Mouse (Mus musculus): ENCODE measurements at regions not wholly inside any gene's neighbourhood (a gene's known extent, or its start where the extent isn't known, plus 50 kb on each side); places are given as distances from the start of the nearest gene placed in this dataset.
A peak's percentile ranks its signal among the peaks of the same experiment; 100 is the strongest.

DNA sequence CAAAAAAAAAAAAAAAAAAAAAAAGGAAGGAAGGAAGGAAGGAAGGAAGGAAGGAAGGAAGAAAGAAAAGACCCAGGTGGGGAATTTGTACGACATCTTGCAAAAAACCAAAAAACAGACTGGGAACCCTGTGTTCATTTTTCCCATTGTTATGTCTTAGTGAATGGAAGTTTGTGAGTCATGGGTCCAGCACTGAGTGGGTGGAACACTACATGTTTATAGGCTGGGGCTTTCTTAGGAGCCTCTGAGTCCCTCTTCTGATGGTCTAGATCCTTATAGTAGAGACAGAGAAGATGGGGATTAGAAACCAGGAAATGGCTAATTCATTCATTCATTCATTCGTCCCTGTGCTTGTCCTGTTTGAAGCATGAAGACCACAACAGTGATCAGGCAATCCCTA lies 105.5 kb downstream of the Tpra1 start:
- ATAC-seq: no peak

DNA sequence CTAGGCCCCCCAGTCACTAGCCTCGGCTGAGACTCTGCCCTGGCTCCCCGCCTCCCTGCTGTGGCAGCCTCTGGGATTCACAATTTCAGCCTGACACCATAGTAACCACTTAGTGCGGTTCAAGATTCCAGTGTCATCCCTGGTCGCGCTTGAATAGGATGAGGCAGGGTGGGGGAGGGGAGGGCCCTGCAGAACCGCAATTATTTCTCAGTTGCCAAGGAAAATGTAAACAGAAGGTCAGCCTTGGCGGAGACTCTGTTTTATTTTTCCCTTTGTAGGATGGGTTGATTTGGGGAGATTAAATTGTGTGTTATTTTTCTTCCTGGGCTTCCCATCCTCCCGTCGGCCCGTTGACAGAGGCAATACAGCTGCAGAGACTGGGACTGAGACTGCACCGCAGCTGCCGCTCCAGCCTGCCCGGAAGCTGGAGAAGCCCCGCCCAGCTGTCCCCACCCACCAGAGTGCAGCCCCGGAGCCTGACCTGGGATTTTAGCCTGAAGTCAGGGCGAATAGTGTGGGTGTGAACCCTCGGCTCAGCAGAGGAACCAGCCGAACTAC lies 106.6 kb downstream of the Tpra1 start:
- no peak for ATAC-seq

DNA sequence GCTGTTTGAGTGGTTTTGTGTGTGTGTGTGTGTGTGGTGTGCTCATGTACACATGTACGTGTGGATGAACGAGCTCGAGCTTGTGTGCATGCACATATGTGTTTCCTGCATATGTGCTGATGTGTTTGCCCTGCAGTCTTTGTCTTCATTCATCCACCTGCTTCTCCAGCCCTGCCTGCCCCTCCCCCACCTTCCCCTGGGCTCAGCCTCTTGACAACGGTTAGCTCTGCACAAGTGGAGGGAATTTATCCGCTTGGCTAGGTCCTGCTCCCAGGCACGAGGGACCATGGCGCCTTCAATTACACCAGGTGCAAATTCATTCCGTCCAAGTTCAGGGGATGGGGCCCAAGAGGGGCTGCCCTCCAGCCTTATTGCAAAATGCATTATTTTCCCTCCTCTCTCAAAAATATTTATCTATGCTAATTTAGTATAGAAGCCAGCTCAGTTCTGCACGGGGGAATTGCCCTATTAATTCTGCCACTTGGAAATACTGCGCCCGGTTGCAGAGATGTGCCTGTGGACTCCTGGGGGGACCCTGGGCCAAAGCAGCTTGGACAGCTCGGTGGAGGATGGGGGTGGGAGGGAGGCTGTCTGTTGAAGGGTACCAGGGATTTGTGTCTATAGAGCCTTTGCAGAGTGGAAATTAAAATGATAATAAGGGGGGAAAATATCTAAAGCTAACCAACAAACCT lies 111.1 kb downstream of the Tpra1 start:
- ATAC-seq: no peak

DNA sequence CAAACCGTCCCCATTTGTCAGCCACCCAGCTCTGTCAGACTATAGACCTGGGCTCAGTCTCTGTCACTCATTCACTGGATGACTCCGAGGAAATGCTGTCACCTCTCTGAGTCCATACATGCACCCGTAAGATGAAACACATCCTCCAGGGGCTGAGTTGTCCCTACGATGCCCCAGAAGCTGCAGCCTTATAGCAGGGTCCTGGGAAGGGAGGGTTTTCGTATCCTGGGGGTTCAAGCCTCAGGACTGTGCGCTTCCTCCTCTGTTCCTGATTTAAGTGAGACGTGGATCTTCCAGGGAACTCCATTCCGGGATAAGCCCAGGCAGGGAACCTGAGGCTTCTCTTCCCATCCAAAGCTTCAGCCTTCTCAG lies 111.6 kb downstream of the Tpra1 start:
- ATAC-seq: no peak

DNA sequence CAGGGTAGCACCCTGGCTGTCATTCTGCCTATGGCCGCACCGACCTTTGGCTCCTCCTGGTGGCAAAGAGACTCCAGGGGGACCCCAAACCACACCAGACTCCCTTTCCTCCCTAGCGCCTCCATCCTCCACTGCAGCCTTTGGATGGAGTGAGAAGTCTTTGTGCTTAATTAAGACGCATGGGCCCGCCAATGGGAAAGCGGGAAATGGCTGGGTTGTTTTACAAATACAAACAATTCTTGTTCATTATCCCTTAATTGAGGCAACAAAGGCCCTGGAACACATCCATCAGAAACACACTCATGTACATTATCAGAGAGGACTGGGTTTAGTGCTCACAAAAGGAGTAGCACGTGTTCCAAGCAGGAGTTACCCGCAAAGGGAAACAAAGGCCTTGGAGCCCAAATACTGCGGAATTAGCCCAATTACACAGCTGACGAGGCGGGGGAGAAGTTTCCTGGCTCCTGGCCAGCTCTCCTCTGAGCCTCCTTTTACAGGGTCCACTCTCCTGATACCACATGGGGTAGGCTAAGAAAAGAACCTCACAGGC lies 122.1 kb downstream of the Tpra1 start:
- no peak for ATAC-seq

DNA sequence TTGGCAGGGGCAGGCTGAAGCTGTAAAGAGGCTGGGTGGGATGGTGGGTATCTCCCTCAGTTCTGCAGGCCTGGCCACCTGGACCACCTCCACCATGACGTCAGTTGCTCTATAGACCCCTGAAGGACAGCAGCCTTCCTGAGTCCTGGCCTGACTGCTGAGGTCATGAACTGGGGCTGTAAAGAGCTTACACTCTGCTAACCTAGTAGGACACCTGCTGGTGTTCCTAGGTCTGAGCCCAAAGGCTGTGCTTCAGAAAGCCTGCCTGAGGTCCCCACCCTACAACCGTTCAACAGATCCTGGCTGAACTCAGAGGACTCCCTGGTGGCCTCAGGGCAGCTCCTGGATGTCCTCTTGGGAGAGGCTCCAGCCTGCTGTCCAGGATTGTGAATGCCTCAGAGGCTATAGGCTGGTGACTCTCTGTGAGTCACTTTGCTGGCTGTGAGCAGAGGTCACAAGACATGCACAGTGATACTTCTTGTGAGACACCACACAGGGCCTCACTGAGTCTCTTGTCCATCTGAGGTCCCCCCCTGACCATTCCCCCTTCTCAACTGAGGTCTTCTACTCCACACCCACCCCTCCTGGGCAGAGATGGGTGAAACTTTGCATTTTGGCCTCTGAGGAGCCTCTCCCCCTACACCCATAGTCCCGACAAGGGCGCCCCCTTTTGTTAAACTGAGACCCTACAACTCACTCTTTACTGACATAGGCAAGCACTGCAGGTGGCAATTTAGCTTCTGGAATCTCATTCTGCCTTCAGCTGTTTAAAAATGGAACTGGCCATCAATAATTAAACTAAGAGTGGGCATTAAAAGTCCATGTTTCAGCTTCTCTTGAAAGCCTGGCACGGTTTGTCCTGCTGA lies 131.6 kb downstream of the Tpra1 start:
- no peak for ATAC-seq

DNA sequence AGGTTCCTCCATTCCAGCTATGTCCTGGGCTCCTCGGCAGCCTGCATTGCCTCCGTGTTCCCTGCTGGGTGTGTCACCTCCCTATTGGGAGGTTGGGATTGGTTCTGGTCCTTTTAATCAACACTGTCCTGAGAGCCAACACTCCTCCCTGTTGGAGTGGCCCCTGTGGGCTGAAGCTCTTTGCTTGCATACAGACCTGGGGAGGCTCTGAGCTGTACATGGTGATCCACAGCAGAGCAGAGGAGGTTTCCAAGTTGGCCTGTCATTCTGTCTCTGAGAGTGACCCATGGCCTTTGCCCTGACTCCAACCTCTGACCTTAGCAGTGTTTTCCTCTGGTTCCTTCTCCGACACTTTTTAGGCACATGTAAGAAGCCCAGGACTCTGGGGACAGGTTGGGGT lies 132.4 kb downstream of the Tpra1 start:
- no peak for ATAC-seq

DNA sequence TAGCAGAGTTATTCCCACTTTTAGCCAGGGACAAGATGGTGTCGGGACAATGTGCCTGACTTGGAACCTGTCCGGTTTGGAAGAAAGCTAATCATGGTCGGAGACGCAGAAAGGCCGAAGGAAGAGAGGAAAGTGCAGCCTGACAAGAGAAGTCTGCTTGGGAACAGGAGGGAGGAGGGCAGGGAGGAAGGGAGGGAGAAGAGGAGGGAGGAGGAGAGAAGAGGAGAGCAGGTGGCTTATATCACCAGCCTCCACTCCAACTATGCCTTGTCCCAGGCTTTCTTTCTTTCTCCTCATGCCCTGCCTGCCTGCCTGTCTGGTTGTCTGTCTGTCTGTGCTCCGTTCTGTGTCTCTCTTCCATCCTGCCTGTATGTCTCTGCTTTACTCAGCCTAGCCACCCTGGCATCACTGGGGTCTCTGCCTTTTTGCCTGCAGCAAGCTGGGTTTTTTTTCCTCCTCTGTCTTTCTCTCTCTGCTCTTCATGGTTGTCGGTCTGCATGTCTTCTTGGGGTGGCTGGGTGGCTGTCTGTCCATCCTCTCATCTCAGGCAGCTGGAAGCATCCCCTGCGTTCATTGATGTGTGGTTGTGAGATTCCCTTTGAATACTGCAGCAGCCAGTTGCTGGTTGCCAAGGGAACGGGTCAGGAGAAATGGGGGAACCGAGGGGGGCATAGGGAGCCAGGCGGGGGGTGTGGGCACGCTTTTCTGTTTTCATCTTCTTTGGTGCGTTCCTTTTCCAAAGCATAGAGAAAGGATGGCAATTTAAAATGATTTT lies 133.2 kb downstream of the Tpra1 start:
- ATAC-seq: no peak

DNA sequence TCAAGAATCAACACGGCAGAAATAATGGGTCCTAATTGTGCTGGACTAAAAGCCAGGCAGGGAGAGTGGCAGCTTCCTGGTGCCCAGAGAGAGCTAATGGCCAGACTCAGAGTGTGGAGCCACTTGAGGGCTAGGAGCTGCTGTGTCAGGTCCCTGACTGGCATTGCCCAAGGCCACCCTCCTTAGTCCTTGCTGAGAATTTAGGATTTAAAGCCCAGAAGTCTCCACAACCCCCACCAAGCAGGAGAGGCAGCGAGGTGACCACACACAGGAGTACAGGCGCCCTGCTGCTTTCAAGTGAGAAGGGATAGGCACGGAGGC lies 133.7 kb downstream of the Tpra1 start:
- no peak for ATAC-seq

DNA sequence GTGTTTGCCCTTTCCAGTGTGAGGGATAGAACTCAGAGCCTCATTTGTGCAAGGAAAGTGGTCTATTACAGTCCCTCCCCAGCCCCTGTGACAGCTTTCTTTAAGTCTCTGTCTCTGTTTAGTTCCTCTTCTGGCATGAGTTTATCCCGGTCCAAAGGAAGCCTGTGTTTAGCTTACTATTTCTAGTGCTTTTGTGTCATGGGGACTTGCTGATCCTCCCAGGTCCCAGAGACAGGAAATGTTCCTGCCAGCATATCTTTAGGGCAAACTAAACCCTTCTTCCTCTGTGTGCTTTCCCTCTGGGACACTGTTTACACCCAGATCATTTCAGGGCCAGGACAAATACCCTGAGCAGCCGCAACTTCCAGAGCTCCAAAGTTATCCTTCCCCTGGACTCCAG lies 135.3 kb downstream of the Tpra1 start:
- ATAC-seq: no peak

DNA sequence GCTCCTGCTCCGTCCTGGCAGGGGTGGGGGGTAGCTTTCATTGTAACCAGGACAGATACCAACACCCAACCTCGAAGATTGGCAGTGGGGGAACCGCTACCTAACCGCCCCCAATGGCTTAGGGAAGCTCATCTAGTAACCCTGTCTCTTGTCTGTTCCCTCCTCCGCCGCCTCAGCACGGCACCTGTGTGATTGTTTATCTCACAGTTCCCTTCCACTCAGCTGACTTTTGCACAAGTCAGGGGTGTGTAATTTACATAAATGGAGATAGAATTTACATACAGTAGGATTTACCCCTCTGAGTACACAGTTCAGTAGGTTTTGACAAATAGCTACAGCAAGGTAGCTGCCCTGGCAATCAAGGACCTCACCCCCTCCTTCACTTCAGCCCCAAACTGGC lies 135.8 kb downstream of the Tpra1 start:
- no peak for ATAC-seq

DNA sequence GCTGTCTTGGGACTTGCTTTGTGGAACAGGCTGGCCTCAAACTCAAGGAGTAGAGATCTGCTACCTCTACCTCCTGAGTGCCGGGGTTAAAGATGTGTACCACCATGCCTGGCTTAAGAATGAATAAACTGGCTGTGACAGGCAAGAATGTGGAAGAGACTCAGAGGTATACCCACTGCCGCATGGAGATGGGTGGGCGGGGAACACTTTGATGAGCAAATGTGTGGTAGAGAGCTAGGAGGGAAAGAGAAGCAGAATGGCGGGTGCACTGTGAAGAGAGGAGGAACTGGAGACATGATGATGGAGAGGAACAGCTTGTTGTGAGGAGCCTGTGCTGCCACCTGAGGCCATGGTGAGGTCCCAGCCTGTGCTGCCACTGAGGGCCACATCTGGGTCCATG lies 138.9 kb downstream of the Tpra1 start:
- ATAC-seq: no peak

DNA sequence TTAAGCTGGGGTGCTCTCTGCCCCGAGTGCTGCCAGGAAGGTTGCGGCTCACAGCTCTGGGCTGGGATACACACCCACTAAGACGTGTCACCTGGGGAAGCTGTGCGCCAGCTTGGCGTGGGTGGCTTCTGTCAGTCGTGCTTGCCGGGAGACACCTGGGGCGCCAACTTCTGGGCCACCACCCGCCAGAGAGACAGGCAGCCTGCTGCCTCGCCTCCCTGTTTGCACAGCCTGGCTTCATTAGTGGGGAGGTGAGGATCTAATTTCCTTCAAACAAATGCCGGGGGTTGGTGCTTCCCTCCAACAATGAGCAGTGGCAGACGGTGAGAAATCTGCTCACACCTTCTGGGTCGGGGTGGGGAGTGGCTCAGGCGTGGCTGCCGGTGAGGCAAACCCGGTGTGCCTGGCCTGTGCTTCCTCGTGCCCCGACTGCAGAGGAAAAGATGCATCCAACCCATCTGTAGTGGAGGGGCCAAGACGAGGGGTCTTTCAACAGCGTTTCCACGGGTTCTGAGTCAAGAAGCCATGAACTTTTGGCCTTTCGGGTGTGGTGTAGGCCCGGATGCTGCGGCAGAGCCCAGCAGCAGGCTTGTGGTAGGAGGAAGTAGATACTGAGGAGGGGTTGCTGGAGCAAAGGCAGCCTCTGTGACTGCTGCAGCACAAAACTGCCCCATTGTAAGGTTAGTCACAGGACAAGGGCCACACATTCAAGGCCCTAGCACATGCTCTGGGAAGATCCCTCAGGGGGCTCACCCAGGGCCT lies 140.6 kb downstream of the Tpra1 start:
- peak; percentile 88 for ATAC-seq

DNA sequence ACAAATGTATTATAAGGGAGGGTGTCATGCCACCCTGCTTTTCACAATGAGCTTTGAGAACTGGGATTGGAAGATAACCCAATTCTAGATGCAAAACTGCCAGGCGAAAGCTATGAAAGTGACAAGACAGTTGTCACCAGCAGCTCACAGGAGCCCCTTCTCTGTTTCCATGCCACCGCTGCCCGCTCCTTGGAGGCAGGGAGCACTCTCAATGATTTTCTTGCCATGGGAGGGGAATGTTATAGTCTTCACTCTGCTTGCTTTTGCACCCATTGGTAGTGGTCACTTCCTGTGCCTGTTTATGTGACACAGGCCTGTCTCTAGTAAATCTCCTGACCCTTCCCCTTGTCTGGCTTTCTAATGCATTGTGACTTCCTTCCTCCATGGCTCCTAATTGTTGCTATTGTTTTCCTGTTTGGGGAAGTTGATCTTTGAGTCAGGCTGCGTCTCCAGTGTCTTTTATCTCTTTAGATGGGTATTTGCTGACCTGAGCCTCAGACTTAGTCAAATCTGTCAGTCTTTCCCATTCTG lies 143.4 kb downstream of the Tpra1 start:
- no peak for ATAC-seq

DNA sequence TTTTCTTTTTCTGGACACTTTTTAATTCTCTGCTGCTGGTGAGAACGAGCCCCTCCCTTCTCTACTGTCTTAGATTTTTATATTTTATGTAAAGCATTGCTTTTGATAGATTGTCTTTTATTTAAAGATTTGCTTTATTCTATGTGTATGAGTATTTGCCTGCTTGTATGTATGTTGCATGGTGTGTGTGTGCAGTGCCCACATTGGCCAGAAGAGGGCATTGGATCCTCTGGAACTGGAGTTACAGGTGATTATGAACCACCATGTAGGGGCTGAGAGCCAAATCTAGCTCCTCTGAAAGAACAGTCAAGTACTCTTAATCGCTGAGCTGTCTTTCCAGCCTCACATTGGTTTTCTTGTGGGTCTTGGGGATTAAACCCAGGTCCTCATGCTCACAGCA lies 144.4 kb downstream of the Tpra1 start:
- no peak for ATAC-seq

DNA sequence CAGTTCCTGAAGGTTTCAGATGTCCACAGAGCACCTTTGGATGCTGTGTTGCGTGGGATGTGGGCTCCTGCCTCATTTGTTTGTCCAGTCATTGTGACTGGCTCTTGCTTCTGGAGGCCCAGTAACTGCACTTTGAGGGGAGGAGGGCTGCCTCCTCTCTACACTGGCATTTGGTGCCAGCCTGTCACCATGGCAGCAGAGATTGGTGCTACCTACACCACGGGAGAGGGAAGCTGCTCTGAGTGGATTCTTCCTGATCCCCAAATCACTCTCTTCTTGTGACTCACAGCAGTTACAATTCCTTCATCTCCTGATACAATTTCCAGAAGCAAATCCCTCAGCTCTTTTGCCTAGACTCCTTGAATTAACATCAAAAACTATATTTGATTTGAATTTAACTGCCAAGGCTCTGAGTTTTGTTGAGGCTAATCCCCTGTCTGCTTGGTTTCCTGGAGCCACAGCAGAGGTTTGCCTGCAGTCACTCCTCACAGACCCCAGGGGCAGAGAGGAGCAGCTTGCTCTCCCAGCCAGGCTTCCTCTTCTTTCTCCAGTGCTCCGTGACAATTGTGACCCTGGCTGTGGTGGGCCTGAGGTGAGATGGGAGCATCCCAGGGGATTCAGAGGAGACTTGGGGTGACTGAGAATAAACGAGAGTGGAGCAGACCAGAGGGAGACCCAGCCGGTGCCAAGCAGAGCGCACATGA lies 145.7 kb downstream of the Tpra1 start:
- ATAC-seq: no peak

DNA sequence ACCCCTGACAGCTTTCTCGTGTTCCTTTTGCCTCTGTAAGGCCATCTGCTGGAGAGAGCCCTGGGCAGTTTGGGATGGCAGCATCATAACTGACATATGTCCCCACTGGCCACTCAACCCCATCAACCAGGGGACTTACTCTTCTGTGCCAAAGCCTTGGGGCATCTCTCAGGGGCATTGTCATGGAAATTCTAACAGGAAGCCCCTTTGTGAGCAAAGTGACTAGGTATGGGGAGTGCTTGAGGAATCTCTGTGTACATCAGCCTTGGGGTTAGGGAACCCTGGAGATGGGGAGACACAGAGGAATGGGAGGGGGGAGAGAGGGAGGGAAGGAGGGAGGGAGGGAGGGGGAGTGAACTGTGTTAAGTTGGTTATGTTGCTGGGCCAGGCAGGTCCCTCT lies 147.2 kb downstream of the Tpra1 start:
- no peak for ATAC-seq

DNA sequence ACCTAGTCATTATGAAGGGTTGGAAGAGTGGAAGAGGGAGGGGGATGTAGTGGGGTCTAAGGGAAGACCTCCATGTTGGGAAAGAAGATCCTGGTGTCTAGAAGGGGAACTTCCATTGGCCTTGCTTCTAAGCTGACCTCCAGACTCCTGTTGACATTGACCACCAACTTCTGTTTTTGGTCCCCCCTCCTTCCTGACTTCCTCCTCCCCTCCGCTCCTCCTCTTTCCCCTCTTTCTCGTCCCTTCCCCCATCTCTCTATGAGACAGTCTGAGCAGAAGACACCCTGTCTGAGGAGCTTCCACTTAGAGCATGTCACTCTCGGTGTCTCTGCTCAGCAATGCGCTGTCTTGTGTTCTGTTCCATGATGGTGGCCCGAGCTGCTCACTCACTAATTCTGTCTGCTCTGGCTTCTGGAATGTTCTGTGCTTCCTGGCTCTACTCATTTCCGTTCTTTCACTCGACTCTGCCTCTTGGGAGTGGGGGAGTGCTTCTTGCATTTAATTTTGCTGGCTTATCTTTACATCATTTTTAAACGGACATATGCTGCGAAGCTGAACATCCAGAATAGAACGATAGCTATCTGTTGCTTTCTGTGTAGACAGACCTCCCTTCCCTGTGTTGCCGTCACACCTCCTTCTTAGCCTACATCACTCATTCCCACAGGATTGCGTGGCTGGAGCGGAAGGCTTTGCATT lies 148.7 kb downstream of the Tpra1 start:
- no peak for ATAC-seq

DNA sequence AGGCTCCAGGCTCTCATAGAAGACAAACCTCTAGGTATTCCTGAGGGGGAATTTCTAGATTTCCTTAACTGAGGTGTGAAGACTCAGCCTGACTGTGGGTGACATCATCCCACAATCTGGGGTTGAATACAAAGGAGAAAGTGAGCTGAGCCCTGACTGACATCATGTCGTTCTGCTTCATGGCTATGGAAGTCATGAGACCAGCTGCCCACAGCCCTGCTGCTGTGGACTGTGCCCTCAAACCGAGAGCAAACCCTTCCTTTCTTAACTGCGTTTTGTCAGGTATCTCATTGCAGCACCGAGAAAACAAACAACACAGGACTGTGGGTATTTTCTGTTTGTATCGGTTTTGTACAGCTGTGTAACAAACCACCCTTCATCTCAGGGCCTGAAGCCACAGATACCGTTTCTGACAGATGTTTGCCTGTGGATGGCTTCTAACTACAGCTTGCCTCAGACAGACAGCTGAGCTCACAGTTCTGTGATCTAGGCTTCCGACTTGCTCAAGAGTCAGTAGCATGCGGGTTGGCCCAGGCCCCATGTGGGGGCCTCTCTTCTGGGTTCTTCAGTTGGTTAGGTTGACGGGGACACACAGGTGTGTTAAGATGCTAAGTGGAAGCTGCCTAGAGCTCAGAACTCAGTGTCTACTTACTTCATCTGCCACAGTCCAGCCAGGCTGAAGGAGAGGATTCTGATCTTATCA lies 150.9 kb downstream of the Tpra1 start:
- no peak for ATAC-seq

DNA sequence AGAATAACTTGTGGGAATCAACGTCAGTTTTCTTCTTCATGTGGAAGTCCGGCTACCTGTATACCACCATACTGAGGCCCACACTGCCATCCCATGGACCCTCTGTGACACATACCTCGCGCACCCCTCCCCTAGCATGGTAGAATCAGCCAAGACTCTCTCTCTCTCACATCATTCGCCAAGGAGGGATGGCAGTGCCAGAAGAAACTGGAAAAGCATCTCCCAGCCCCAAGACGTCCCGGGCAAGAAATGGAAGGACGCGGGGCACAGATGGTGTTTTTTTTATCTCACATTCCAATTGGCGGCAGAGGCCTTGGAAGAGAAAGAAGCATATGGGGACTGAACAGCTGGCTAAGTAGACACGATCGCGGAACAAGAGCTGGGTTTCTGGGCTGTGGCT lies 152.0 kb downstream of the Tpra1 start:
- ATAC-seq: no peak
